Comparison of ENCODE assay signal across 8 mouse cellular contexts in the genomic region with DNA sequence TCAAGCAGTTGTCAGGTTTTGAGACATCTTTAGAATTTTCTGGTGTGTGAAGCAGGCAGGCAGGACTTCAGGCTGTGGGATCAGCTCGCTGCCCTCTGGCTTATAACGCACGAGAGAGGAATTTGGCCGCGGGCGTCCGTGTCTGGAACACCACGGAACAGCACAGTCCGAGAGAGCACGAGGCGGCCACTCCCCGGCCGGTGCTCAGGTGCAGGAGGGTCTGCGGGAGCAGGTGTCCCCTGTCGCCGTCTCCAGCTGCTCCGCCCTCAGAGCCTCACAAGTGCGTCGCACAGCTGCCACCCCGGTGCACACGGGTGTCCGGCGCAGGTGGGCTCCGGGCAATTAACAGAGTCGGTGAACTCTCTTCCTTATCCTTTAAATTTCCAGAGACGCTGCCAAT. TPM values are rescaled to one million over a fixed set of nuclear protein-coding genes. Genes with fewer than 3 reads are reported as not detected.
A peak's percentile ranks its signal among the peaks of the same experiment; 100 is the strongest.
DNase-seq lines count a peak whose midpoint lies in the region; ATAC-seq and TF ChIP-seq lines count a peak whose summit lies in the region.

No protein-coding gene starts in this region.

- peaks cover 1 to 9% of the 10 kb centered on the region in 2 experiments; a peak in 2 of 4 replicates for H3K4me1 ChIP-seq in ES-E14 (ENCODE audit: control insufficient read depth in 2 of 2, insufficient read depth in 2 of 2, low read length in 2 of 2, poor library complexity in 1 of 2)
- H3K4me1 ChIP-seq in midbrain, embryonic 12.5 days = peaks cover 18% of the 10 kb centered on the region

- no peaks in the 10 kb centered on the region for H3K36me3 ChIP-seq in ES-E14 (ENCODE audit: control insufficient read depth, insufficient read depth, low read length, poor library complexity, severe bottlenecking)
- no peaks in the 10 kb centered on the region for H3K36me3 ChIP-seq in midbrain, embryonic 12.5 days

- ATAC-seq in midbrain, embryonic 12.5 days (ENCODE audit: low FRiP score, low read depth) = peak; percentile 41; the same call in 1 of the 2 replicates

- DNase-seq in embryo, embryonic 9.5 days (ENCODE audit: extremely low spot score) = peak; percentile 33
- no peak for DNase-seq in embryo, embryonic 10.5 days (ENCODE audit: low spot score)
- DNase-seq in ES-E14 (ENCODE audit: low read depth, low spot score) = no peak
- DNase-seq in heart, postnatal 10 days = peak; percentile 32 to 34
- no peak for DNase-seq in spleen, postnatal 36 days (ENCODE audit: low spot score in 2 of 2)
- DNase-seq in right cerebral cortex, adult 18-20 months = no peak
- DNase-seq in spleen, adult 18-20 months = no peak

- peaks cover 58% of the 10 kb centered on the region for H3K27me3 ChIP-seq in midbrain, embryonic 12.5 days

- intact Hi-C loops in heart, postnatal 10 days (cut with DNase I) = loop anchor here (5.0 kb wide), 1 partner anchor 36 kb away; no protein-coding TSS in a partner anchor

- no peaks in the 10 kb centered on the region for H3K9me3 ChIP-seq in ES-E14 (ENCODE audit: control insufficient read depth, insufficient read depth, low read depth, low read length)
- no peaks in the 10 kb centered on the region for H3K9me3 ChIP-seq in midbrain, embryonic 12.5 days

- peak overlapping the region; percentile 100 for H3K4me2 ChIP-seq in midbrain, embryonic 12.5 days (replicated peaks)

- under 1% methylated on average over 26 of the region's 26 CpGs for WGBS in midbrain, embryonic 12.5 days

- H3K4me3 ChIP-seq in ES-E14 (ENCODE audit: insufficient read depth in 1 of 2, low read depth in 1 of 2, low read length in 2 of 2, poor library complexity in 1 of 2, severe bottlenecking in 1 of 2) = peak overlapping the region; percentile 77 to 79
- H3K4me3 ChIP-seq in midbrain, embryonic 12.5 days = peak overlapping the region; percentile 64

- H3K9ac ChIP-seq in ES-E14 (ENCODE audit: insufficient read depth, low read depth, low read length, poor library complexity, severe bottlenecking) = no peak overlapping the region
- no peak overlapping the region for H3K9ac ChIP-seq in midbrain, embryonic 12.5 days (replicated peaks)

- in situ Hi-C loops in ES-E14 (cut with MboI; ENCODE audit: low sequenced_read_pairs in 2 of 2, unreplicated experiment in 2 of 2) = no loop called here

- H3K27ac ChIP-seq in ES-E14 (ENCODE audit: insufficient read depth, low read depth, low read length, poor library complexity, severe bottlenecking) = no peak overlapping the region
- no peak overlapping the region for H3K27ac ChIP-seq in midbrain, embryonic 12.5 days (replicated peaks)

TF ChIP-seq in ES-E14, 5 proteins besides CTCF, POLR2A, EP300 and RAD21:
- TF ChIP-seq MAFK (IDR thresholded peaks at IDR 0.05; ENCODE audit: insufficient read depth, low read depth, low read length) = no peak
- no peak for TF ChIP-seq CHD2 (IDR thresholded peaks at IDR 0.05; ENCODE audit: low read depth, low read length)
- no peak for TF ChIP-seq HCFC1 (IDR thresholded peaks at IDR 0.05; ENCODE audit: borderline replicate concordance, insufficient read depth, low read length)
- no peak for TF ChIP-seq ZC3H11A (IDR thresholded peaks at IDR 0.05; ENCODE audit: borderline replicate concordance, low read depth, low read length)
- TF ChIP-seq ZNF384 (IDR thresholded peaks at IDR 0.05; ENCODE audit: low read depth, low read length) = no peak

RNA-seq across cellular contexts. Expression of a gene that starts 0.9 kb away (rescaled TPM):
- total RNA-seq in ES-E14 (2012; rRNA removed) = 1.4 and 2.5 TPM in 2 replicates
- total RNA-seq in heart, postnatal 10 days (2021) = 100 to 1,000 TPM; 257 to 294 TPM
- 1.3 and 1.9 TPM in 2 replicates for polyA plus RNA-seq in midbrain, embryonic 12.5 days (2016; fragmentation: Nextera tagmentation; extraction: Ambion mirVana)

Comparison
In these comparisons a context has a peak if more than half of its experiments do, and no peak if none do; other contexts are left out.
1. DNase-seq: peak in embryo, embryonic 9.5 days (single experiment) and heart, postnatal 10 days (2 of 2); none in embryo, embryonic 10.5 days (single experiment), ES-E14 (single experiment), spleen, postnatal 36 days (0 of 2), right cerebral cortex, adult 18-20 months (single experiment) and spleen, adult 18-20 months (0 of 2).
2. RNA of a gene that starts 0.9 kb away (total RNA-seq): 257 to 294 TPM in heart, postnatal 10 days; 1.4 to 2.5 TPM in ES-E14; every median in the first group is over 10 times any median in the second.